ENCODE assay signal across 9 mouse cellular contexts in genomic region chr11:51469341-51469831, GRCm38 (mm10).
DNase-seq lines count a peak whose midpoint lies in the region; ATAC-seq and TF ChIP-seq lines count a peak whose summit lies in the region.
"Had no signal": no experiment of that assay in that cellular context is flagged by ENCODE, and none has a peak within 500 bp of the region (broad histone marks: within the 10 kb centered on the region; RNA-seq: fewer than 3 reads in every experiment).

No protein-coding gene starts in this region.

- H3K27me3 ChIP-seq in heart, embryonic 12.5 days (replicated peaks): peaks cover 81% of the 10 kb centered on the region
- H3K27me3 ChIP-seq in lung, embryonic 14.5 days (ENCODE audit: insufficient read depth, low read length): no peaks in the 10 kb centered on the region

- H3K9me3 ChIP-seq in heart, embryonic 12.5 days (replicated peaks): no peaks in the 10 kb centered on the region
- H3K9me3 ChIP-seq in lung, embryonic 14.5 days (ENCODE audit: low read depth, low read length): no peaks in the 10 kb centered on the region

- no peak overlapping the region for H3K27ac ChIP-seq in heart, embryonic 12.5 days (ENCODE audit: poor library complexity, severe bottlenecking)
- peak overlapping the region; percentile 90 for H3K27ac ChIP-seq in lung, embryonic 14.5 days (ENCODE audit: low read depth)

- DNase-seq in heart, postnatal 36 days: no peak
- peak; percentile 53 for DNase-seq in 3T3-L1 (ENCODE audit: low read depth, low spot score)
- DNase-seq in fibroblast of lung, adult 2 months (ENCODE audit: low read depth): peak; percentile 67
- peak; percentile 85 for DNase-seq in lung, embryonic 14.5 days
- no peak for DNase-seq in thymus, adult 18-20 months
- no peak for DNase-seq in cerebellum, postnatal 36 days
- no peak for DNase-seq in cerebellum, adult 8-10 months
- DNase-seq: liver had no signal

- intact Hi-C loops in heart, postnatal 36 days (cut with DNase I): no loop called here

- ATAC-seq in heart, embryonic 12.5 days (ENCODE audit: insufficient number of reproducible peaks, low FRiP score): no peak
- peak; percentile 78 for ATAC-seq in lung, embryonic 14.5 days (ENCODE audit: insufficient read depth)

- H3K4me3 ChIP-seq in heart, embryonic 12.5 days: no peak overlapping the region
- no peak overlapping the region for H3K4me3 ChIP-seq in lung, embryonic 14.5 days (ENCODE audit: low read depth, low read length)

- WGBS in heart, embryonic 12.5 days: 32% methylated on average over 13 of the region's 13 CpGs
- 18% methylated on average over 13 of the region's 13 CpGs for whole genome bisulfite sequencing in lung, embryonic 14.5 days

- H3K36me3 ChIP-seq in heart, embryonic 12.5 days: no peaks in the 10 kb centered on the region
- no peaks in the 10 kb centered on the region for H3K36me3 ChIP-seq in lung, embryonic 14.5 days (ENCODE audit: insufficient read depth)

- H3K9ac ChIP-seq in heart, embryonic 12.5 days: no peak overlapping the region
- no peak overlapping the region for H3K9ac ChIP-seq in lung, embryonic 14.5 days

- peaks cover 38% of the 10 kb centered on the region for H3K4me1 ChIP-seq in heart, embryonic 12.5 days (replicated peaks)
- H3K4me1 ChIP-seq in lung, embryonic 14.5 days (ENCODE audit: insufficient read depth): peaks cover 37% of the 10 kb centered on the region

- no peak for TF ChIP-seq CTCF in lung, embryonic 14.5 days (IDR thresholded peaks at IDR 0.05; ENCODE audit: low read depth)

- H3K4me2 ChIP-seq in heart, embryonic 12.5 days: peak overlapping the region; percentile 44
- H3K4me2 ChIP-seq in lung, embryonic 14.5 days: peak overlapping the region; percentile 45

Comparison
In these comparisons a context has a peak if more than half of its experiments do, and no peak if none do; other contexts are left out.
1. DNase-seq: peak in 3T3-L1 (single experiment), fibroblast of lung, adult 2 months (single experiment) and lung, embryonic 14.5 days (single experiment); none in heart, postnatal 36 days (0 of 2), thymus, adult 18-20 months (0 of 2), cerebellum, postnatal 36 days (0 of 2) and cerebellum, adult 8-10 months (single experiment).